Mouse (Mus musculus) retina, adult 2 months (tissue): ENCODE measurements around the gene Tnr.

ENCODE experiments used
- DNase-seq: peaks from one replicate; pipeline ENCODE4 v3.0.0-alpha.2; 2012; ENCODE audit warnings: low read depth, low spot score

Gene Tnr

GRCm38 (mm10) chr1:159869619-159870441, 346.3 kb downstream of the Tnr start:
- no peak for DNase-seq

- DNase-seq = no peak
Measured at GRCm38 (mm10) chr1:159872866-159873265, 349.3 kb downstream of the Tnr start.

GRCm38 (mm10) chr1:159878681-159879080, 355.1 kb downstream of the Tnr start:
- no peak for DNase-seq

- DNase-seq = no peak
Measured at GRCm38 (mm10) chr1:159879866-159880265, 356.3 kb downstream of the Tnr start.

GRCm38 (mm10) chr1:159885476-159885875, 361.9 kb downstream of the Tnr start:
- DNase-seq = no peak

GRCm38 (mm10) chr1:159888611-159889010, 365.0 kb downstream of the Tnr start:
- DNase-seq = no peak

- no peak for DNase-seq
Measured at GRCm38 (mm10) chr1:159889012-159889765, 365.6 kb downstream of the Tnr start.

GRCm38 (mm10) chr1:159890524-159890923, 367.0 kb downstream of the Tnr start:
- no peak for DNase-seq

GRCm38 (mm10) chr1:159895094-159895493, 371.5 kb downstream of the Tnr start:
- DNase-seq = no peak

- DNase-seq = no peak
Measured at GRCm38 (mm10) chr1:159899991-159900390, 376.4 kb downstream of the Tnr start.

- no peak for DNase-seq
Measured at GRCm38 (mm10) chr1:159900639-159901038, 377.1 kb downstream of the Tnr start.

GRCm38 (mm10) chr1:159901366-159902119, 378.0 kb downstream of the Tnr start:
- DNase-seq = no peak

GRCm38 (mm10) chr1:159902120-159902497, 378.5 kb downstream of the Tnr start:
- no peak for DNase-seq

- DNase-seq = peak; percentile 2
Measured at GRCm38 (mm10) chr1:159911006-159911405, 387.4 kb downstream of the Tnr start.

GRCm38 (mm10) chr1:159914726-159915125, 391.2 kb downstream of the Tnr start:
- no peak for DNase-seq

GRCm38 (mm10) chr1:159920571-159920970, 397.0 kb downstream of the Tnr start:
- DNase-seq = no peak

GRCm38 (mm10) chr1:159923010-159923409, 399.4 kb downstream of the Tnr start:
- DNase-seq = no peak

- DNase-seq = no peak
Measured at GRCm38 (mm10) chr1:159924105-159924504, 400.5 kb downstream of the Tnr start.

GRCm38 (mm10) chr1:159924684-159925083, 401.1 kb downstream of the Tnr start:
- no peak for DNase-seq

GRCm38 (mm10) chr1:159928681-159929335, 405.2 kb downstream of the Tnr start:
- no peak for DNase-seq

- no peak for DNase-seq
Measured at GRCm38 (mm10) chr1:159932092-159932491, 408.5 kb downstream of the Tnr start.

- DNase-seq = no peak
Measured at GRCm38 (mm10) chr1:159932598-159932997, 409.0 kb downstream of the Tnr start.
